Mouse (Mus musculus) layer of hippocampus, adult 6 months (tissue): Measurements from ENCODE around the gene Efna1. TPM values are rescaled to one million over a fixed set of nuclear protein-coding genes. Genes with fewer than 3 reads are reported as not detected.

ENCODE experiments used
- long read RNA-seq, 2 experiments: library from polyadenylated mRNA; unstranded; transcript quantifications; one replicate each; pipeline ENCODE4 v2.0.0; 2019 to 2020
- microRNA-seq: library from miRNA; unstranded; fragments of <30 nt; microRNA quantifications from one replicate; pipeline ENCODE4 v1.2.0, GENCODE M21; 2020
- polyA plus RNA-seq: library from polyadenylated mRNA; unstranded; fragments of <200 nt; fragmentation: Nextera tagmentation; gene quantifications from 2 replicates; pipeline ENCODE4 v1.2.3, GENCODE M21; 2021

Efna1 gene
- polyA plus RNA-seq = 11.3 and 12.4 TPM in 2 replicates
- long read RNA-seq, experiment 1, transcript Efna1-201 (5 exons, 1,480 nt) = major isoform, 9 of 9 reads
- long read RNA-seq, experiment 1, partial matches to known transcripts = 0 of 9 reads
- long read RNA-seq, experiment 1, other reads (novel, unspliced or antisense) = 0 of 9 reads
- long read RNA-seq, experiment 2, transcript Efna1-201 (5 exons, 1,480 nt) = major isoform, 24 of 26 reads
- long read RNA-seq, experiment 2, partial matches to known transcripts = 0 of 26 reads
- long read RNA-seq, experiment 2, other reads (novel, unspliced or antisense) = 0 of 26 reads

GRCm38 (mm10) chr3:89280606-89281511, at the start of gene Efna1:
Gene Efna1, minus strand, starts transcription at chr3:89281142.

DNA sequence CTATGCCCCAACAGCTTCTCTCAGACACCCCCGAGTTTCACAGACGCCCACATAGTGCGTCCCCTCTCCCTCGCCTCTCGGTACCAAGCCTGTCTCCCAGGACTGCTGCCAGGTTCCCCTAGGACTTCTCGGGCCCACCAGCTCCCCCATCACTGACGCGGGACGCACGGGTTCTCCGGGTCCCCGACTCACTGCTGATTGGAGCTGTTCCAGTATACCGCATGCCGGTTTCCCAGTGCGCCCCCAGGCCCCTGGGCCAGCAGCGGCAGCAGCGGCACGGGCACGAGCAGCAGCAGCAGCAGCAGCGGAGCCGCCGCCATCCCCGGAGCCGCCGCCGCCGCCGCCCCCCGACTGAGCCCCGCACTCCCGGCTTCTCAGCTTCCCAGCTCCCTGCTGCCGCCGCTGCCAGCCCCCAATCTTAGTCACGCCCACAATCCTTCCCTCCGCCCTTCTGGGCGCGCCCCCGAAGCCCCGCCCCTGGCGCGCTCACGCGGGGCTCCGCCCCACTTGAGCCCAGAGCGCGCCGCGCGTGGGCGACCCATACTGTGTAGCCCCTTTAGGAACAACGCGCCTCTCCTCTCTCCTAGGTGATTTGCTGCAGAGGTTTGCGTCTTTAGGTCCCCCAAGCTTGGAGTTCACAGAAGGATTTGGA, 41.7 kb upstream of the Efna1 start, which contains the start of gene Efna3:
Gene Efna3, minus strand, starts transcription at position 452 of the 652 bp plus-strand sequence.

GRCm38 (mm10) chr3:89270051-89270755, 10.7 kb downstream of the Efna1 start, which contains the start of gene Slc50a1:
Gene Slc50a1, minus strand, starts transcription at chr3:89270570.

DNA sequence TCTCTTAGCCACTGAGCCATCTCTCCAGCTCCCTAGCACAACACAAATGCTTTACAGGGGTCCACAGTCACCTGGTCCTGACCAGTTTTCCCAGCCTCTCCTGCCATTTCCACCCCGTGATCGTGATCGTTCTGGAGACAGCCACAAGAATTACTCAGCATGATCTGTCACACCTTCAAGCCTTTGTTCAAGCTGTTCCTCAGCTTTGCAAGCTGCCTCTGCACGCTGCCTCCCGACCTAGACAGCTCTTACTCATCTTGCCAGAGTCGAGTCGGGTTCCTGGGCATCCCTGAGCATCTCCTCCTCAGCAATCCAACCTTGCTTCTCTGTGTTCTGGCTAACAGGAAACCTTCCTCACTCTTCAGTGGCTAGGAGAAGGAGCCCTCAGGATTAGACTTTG, 21.9 kb downstream of the Efna1 start, which contains the start of gene Dpm3:
Gene Dpm3, plus strand, starts transcription at position 283 of the 400 bp plus-strand sequence.

GRCm38 (mm10) chr3:89246261-89247100, 34.5 kb downstream of the Efna1 start, which contains the start of gene Trim46:
Gene Trim46, minus strand, starts transcription at chr3:89246309.

DNA sequence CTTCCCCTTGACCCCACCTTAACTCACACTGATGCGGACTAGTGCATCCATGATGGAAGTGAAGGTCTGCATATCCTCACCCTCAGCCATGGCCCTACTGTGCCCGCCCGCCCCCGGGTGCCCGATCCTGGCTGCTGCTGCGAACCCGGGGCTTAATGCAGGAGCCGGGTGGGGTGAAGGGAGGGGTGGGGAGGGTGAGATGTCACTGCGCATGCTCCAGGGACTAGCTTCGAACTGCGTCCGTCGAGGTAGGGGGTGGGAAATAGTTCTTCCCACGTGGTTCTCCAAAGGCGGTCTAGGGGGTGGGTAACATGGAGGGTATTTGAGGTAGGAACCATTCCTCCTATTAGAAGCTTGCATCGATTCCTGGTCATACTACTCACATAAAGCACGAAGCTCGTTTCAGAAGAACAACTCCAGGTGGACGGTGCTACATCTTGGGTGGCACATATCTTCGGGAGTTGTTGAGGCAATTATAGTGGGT, 35.2 kb downstream of the Efna1 start, which contains the start of gene Krtcap2:
Gene Krtcap2, plus strand, starts transcription at position 279 of the 484 bp plus-strand sequence.

GRCm38 (mm10) chr3:89228836-89229235, 52.1 kb downstream of the Efna1 start, which contains the start of gene Muc1:
Gene Muc1, plus strand, starts transcription at chr3:89229057.

GRCm38 (mm10) chr3:89226900-89227299, 54.0 kb downstream of the Efna1 start, which contains the start of gene Mtx1:
Gene Mtx1, minus strand, starts transcription at chr3:89227088.

Small RNA genes lying within 50 kb of the gene (microRNA-seq; reads per million reads assigned to microRNA genes)
- gene Mir92b = 8,824 reads per million, percentile 95 among the genes with 10 or more reads in this experiment

Other genes with a start within 250 kb of the Efna1 start
- 40.8 and 48.7 TPM in 2 replicates for gene Rusc1, start 187.8 kb downstream of the Efna1 start, polyA plus RNA-seq
- not detected in 2 replicates for gene Gm43738, start 180.0 kb downstream of the Efna1 start, polyA plus RNA-seq
- 183 TPM in 2 replicates for gene Fdps, start 179.2 kb downstream of the Efna1 start, polyA plus RNA-seq
- 0.20 TPM in 1 of 2 replicates, not detected in the other for gene Pklr, start 145.0 kb downstream of the Efna1 start, polyA plus RNA-seq
- gene Hcn3, start 120.9 kb downstream of the Efna1 start, polyA plus RNA-seq = 1.9 and 2.1 TPM in 2 replicates
- gene Clk2, start 116.3 kb downstream of the Efna1 start, polyA plus RNA-seq = 2.3 and 2.6 TPM in 2 replicates
- 79.6 and 80.4 TPM in 2 replicates for gene Scamp3, start 103.7 kb downstream of the Efna1 start, polyA plus RNA-seq
- 7.2 and 8.7 TPM in 2 replicates for gene Fam189b, start 98.0 kb downstream of the Efna1 start, polyA plus RNA-seq
- gene Gba, start 78.2 kb downstream of the Efna1 start, polyA plus RNA-seq = 24.0 and 25.6 TPM in 2 replicates
- gene Thbs3, start 66.0 kb downstream of the Efna1 start, polyA plus RNA-seq = 10.7 and 16.8 TPM in 2 replicates
- 125 and 128 TPM in 2 replicates for gene Mtx1, start 54.1 kb downstream of the Efna1 start, polyA plus RNA-seq
- gene Muc1, start 52.1 kb downstream of the Efna1 start, polyA plus RNA-seq = not detected in 2 replicates
- 237 and 255 TPM in 2 replicates for gene Krtcap2, start 35.2 kb downstream of the Efna1 start, polyA plus RNA-seq
- gene Trim46, start 34.8 kb downstream of the Efna1 start, polyA plus RNA-seq = 20.0 and 21.4 TPM in 2 replicates
- 320 and 365 TPM in 2 replicates for gene Dpm3, start 21.8 kb downstream of the Efna1 start, polyA plus RNA-seq
- 56.9 and 59.5 TPM in 2 replicates for gene Slc50a1, start 10.6 kb downstream of the Efna1 start, polyA plus RNA-seq
- 11.0 and 12.5 TPM in 2 replicates for gene Efna3, start 41.8 kb upstream of the Efna1 start, polyA plus RNA-seq
- gene Efna4, start 56.9 kb upstream of the Efna1 start, polyA plus RNA-seq = 0.39 and 0.40 TPM in 2 replicates
- 26.6 and 28.2 TPM in 2 replicates for gene Adam15, start 68.9 kb upstream of the Efna1 start, polyA plus RNA-seq
- gene Dcst2, start 80.8 kb upstream of the Efna1 start, polyA plus RNA-seq = not detected in 2 replicates
- 1.4 TPM in 2 replicates for gene Dcst1, start 84.1 kb upstream of the Efna1 start, polyA plus RNA-seq
- 0.23 and 0.59 TPM in 2 replicates for gene Zbtb7b, start 113.6 kb upstream of the Efna1 start, polyA plus RNA-seq
- gene Lenep, start 121.7 kb upstream of the Efna1 start, polyA plus RNA-seq = not detected in 2 replicates
- 27.2 and 28.1 TPM in 2 replicates for gene Flad1, start 130.7 kb upstream of the Efna1 start, polyA plus RNA-seq
- 10.2 and 10.3 TPM in 2 replicates for gene Cks1b, start 137.2 kb upstream of the Efna1 start, polyA plus RNA-seq
- 2.7 and 3.0 TPM in 2 replicates for gene Shc1, start 137.3 kb upstream of the Efna1 start, polyA plus RNA-seq
- gene Pygo2, start 149.1 kb upstream of the Efna1 start, polyA plus RNA-seq = 5.8 and 6.2 TPM in 2 replicates
- 20.1 and 28.3 TPM in 2 replicates for gene Pbxip1, start 155.6 kb upstream of the Efna1 start, polyA plus RNA-seq
- gene Pmvk, start 173.4 kb upstream of the Efna1 start, polyA plus RNA-seq = 64.1 and 68.4 TPM in 2 replicates
- 4.0 and 5.1 TPM in 2 replicates for gene Kcnn3, start 239.0 kb upstream of the Efna1 start, polyA plus RNA-seq